Mouse (Mus musculus) stomach, embryonic 14.5 days (tissue): ENCODE data around the gene St3gal2. TPM values are rescaled to one million over a fixed set of nuclear protein-coding genes. Genes with fewer than 3 reads are reported as not detected.

Source experiments
- ATAC-seq: fragments of 200-750 bp; cut with Nextera tagmentation; 2 replicates; pipeline ENCODE4 v1.8.0; 2017; ENCODE audit warnings: low read depth, moderate TSS enrichment; ENCODE audit not compliant: insufficient number of reproducible peaks, insufficient read depth, low FRiP score
- H3K27ac ChIP-seq: fragments of 300-500 bp; sonication (generic); 2 replicates; pipeline ENCODE4 v1.5.1; 2014; ENCODE audit warnings: mild to moderate bottlenecking, low read length, moderate library complexity, mixed read lengths
- H3K27me3 ChIP-seq: fragments of 300-500 bp; sonication (generic); 2 replicates; pipeline ENCODE4 v1.6.1; 2014; ENCODE audit warnings: low read length, control low read depth, mixed read lengths; ENCODE audit not compliant: control insufficient read depth, insufficient read depth
- H3K36me3 ChIP-seq: fragments of 300-500 bp; sonication (generic); 2 replicates; pipeline ENCODE4 v1.6.1; 2014; ENCODE audit warnings: mild to moderate bottlenecking, control low read depth, low read length, moderate library complexity, mixed read lengths; ENCODE audit not compliant: control insufficient read depth, insufficient read depth
- H3K4me1 ChIP-seq: fragments of 300-500 bp; sonication (generic); 2 replicates; pipeline ENCODE4 v1.6.1; 2014; ENCODE audit warnings: low read length, control low read depth, mixed read lengths; ENCODE audit not compliant: control insufficient read depth, insufficient read depth
- H3K4me2 ChIP-seq: fragments of 300-500 bp; sonication (generic); replicated peaks from 2 replicates; pipeline ENCODE4 v1.6.1; 2014; ENCODE audit warnings: low read depth, low read length, control low read depth
- H3K4me3 ChIP-seq: fragments of 300-500 bp; sonication (generic); 2 replicates; pipeline ENCODE4 v1.5.1; 2014; ENCODE audit warnings: low read depth, low read length, control low read depth
- H3K9ac ChIP-seq: fragments of 300-500 bp; sonication (generic); replicated peaks from 2 replicates; pipeline ENCODE4 v1.6.1; 2014; ENCODE audit warnings: low read depth, mild to moderate bottlenecking, control low read depth, low read length, moderate library complexity, mixed read lengths
- H3K9me3 ChIP-seq: fragments of 300-500 bp; sonication (generic); 2 replicates; pipeline ENCODE4 v1.6.1; 2016; ENCODE audit warnings: low read depth, low read length, control low read depth; ENCODE audit not compliant: control insufficient read depth
- WGBS: fragments of 180-500 bp; shearing (Covaris S2); extraction: QIAGEN DNeasy Blood & Tissue Kit; methylation state at CpG from one replicate; pipeline ENCODE4 v1.1.7; 2014; 5-methylcytosine and 5-hydroxymethylcytosine counted together
- polyA plus RNA-seq: library from polyadenylated mRNA; unstranded; fragments of >200 nt; fragmentation: Nextera tagmentation; extraction: Ambion mirVana; gene quantifications from 2 replicates; pipeline ENCODE4 v1.2.1, GENCODE M21; 2014

St3gal2 gene
- 11.0 and 11.6 TPM in 2 replicates for polyA plus RNA-seq

GRCm38 (mm10) chr8:110919341-110920031, at the start of gene St3gal2:
TSS of gene St3gal2 (plus strand) at chr8:110919922.
- peak within 1 kb of the TSS; percentile 82 for H3K27ac ChIP-seq
- WGBS: 0% methylated on average over 35 of the region's 36 CpGs

DNA sequence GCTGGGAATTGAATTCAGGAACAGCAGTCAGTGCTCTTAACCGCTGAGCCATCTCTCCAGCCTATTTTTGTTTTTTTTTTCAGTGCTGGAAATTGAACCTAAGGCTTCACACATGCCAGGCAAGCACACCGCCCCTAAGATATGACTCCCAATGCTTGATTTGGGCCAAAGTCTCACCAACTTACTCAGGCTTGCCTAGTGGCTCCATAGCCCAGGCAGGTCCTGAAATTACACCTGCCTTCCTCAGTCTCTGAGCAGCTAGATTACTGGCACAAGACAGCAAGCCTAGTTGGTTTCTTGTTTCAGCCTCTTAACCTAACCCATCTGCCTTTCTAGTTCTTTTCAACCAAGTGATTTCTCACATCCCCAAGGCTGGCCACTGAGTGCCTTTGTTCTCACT, 49.2 kb upstream of the St3gal2 start:
- WGBS: 97% methylated on average over 2 of the region's 2 CpGs
- Histone ChIP-seq H3K36me3 (peaks cover 68% of the 10 kb centered on the region), H3K9ac (no peak overlapping the region), H3K9me3 (no peaks in the 10 kb centered on the region), H3K27me3 (no peaks in the 10 kb centered on the region), H3K4me2 (no peak overlapping the region), H3K4me3 (no peak overlapping the region), H3K4me1 (no peaks in the 10 kb centered on the region), H3K27ac (no peak overlapping the region)
- no peak for ATAC-seq

More at GRCm38 (mm10) chr8:110919341-110920031, at the start of gene St3gal2:
- peak; percentile 98 for ATAC-seq
- no peaks in the 10 kb centered on the region for H3K36me3 ChIP-seq
- H3K4me1 ChIP-seq: peaks cover 3% of the 10 kb centered on the region; the same call in 1 of the 2 replicates
- H3K9ac ChIP-seq: peak within 1 kb of the TSS; percentile 90
- H3K4me3 ChIP-seq: peak within 1 kb of the TSS; percentile 74
- H3K27me3 ChIP-seq: no peaks in the 10 kb centered on the region
- H3K4me2 ChIP-seq: peak within 1 kb of the TSS; percentile 82
- no peaks in the 10 kb centered on the region for H3K9me3 ChIP-seq

GRCm38 (mm10) chr8:110877862-110878261, 41.9 kb upstream of the St3gal2 start:
- Histone ChIP-seq H3K4me1 (no peaks in the 10 kb centered on the region), H3K4me2 (no peak overlapping the region), H3K4me3 (no peak overlapping the region), H3K36me3 (peaks cover 61% of the 10 kb centered on the region), H3K9me3 (no peaks in the 10 kb centered on the region), H3K9ac (no peak overlapping the region), H3K27ac (no peak overlapping the region), H3K27me3 (no peaks in the 10 kb centered on the region)
- 90% methylated on average over 4 of the region's 4 CpGs for WGBS
- ATAC-seq: no peak

DNA sequence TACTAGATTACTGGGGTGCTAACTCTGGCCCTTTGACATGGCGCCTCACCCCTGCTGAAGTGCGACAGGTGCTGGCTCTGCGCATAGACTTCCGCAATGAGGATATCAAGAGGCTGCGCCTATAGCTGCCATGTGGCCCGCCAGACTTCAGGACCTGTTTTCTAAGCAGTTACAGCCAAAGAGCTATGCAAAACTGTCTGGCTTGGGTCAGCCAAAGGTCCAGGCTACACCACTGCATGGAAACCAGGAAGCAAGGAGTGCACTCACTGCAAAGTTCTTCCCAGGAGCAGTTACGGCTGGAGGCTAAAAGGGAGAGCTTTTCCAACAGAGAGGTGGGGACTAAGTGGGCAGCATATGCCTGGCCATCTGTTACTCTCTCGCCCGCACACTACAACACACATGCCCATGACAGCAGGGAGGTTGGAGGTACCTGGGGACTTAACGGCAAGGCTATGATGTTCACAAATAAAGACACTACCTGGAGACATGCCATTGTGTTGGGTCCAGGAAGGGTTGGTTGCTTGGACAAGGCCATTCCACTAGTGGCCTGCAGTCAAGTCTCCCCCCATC, 37.9 kb upstream of the St3gal2 start:
- Histone ChIP-seq H3K27ac (no peak overlapping the region), H3K4me2 (no peak overlapping the region), H3K36me3 (peaks cover 46% of the 10 kb centered on the region), H3K9me3 (no peaks in the 10 kb centered on the region), H3K9ac (no peak overlapping the region), H3K27me3 (no peaks in the 10 kb centered on the region), H3K4me1 (no peaks in the 10 kb centered on the region), H3K4me3 (no peak overlapping the region)
- 95% methylated on average over 10 of the region's 10 CpGs for WGBS
- ATAC-seq: no peak

DNA sequence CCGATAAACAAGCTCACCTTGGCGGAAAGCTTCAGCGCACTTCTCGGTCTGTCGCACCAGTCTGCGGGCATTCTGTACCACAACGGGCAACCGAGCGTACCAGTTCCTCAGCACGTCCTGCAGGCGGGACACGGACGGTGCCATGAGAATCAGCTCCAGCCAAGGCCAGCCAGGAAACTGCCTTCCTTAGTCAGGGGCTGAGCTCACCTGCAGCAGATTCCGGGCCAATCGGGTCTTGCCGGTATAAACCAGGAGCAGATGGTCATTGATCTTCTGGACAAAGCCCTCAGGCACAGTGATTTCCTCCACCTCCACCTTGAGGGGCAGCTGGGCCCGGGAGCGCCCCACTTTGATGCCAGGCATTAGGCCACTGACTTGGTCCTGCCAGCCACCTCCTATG, 35.9 kb upstream of the St3gal2 start:
- ATAC-seq: no peak
- WGBS: 94% methylated on average over 18 of the region's 18 CpGs
- no peak overlapping the region for H3K4me3 ChIP-seq
- H3K27me3 ChIP-seq: no peaks in the 10 kb centered on the region
- H3K9me3 ChIP-seq: no peaks in the 10 kb centered on the region
- no peak overlapping the region for H3K4me2 ChIP-seq
- no peak overlapping the region for H3K27ac ChIP-seq
- H3K9ac ChIP-seq: no peak overlapping the region
- H3K4me1 ChIP-seq: no peaks in the 10 kb centered on the region
- H3K36me3 ChIP-seq: peaks cover 45% of the 10 kb centered on the region

DNA sequence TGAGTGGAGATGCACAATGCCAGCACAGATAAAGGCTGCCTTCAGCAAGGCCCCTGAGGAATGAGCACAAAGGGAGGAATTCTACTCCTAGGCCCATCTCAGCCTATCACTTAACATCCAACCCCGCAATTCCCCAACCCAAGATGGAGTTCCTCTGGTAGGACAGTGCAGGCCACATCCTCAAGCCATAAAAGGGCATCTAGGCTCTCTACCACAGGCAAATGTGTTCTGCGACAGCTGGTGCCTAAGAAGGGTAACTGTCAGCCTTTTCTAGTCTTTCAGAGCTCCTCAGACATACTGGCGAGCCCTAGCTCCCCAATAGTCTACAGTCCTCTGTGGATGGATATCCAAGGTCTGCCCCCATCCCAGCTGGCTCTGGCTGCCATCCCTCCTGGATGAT, 33.1 kb upstream of the St3gal2 start:
- WGBS: 86% methylated on average over 3 of the region's 3 CpGs
- Histone ChIP-seq H3K4me2 (no peak overlapping the region), H3K4me3 (no peak overlapping the region), H3K9ac (no peak overlapping the region), H3K4me1 (no peaks in the 10 kb centered on the region), H3K9me3 (no peaks in the 10 kb centered on the region), H3K27ac (no peak overlapping the region), H3K36me3 (peaks cover 22% of the 10 kb centered on the region), H3K27me3 (no peaks in the 10 kb centered on the region)
- ATAC-seq: no peak

DNA sequence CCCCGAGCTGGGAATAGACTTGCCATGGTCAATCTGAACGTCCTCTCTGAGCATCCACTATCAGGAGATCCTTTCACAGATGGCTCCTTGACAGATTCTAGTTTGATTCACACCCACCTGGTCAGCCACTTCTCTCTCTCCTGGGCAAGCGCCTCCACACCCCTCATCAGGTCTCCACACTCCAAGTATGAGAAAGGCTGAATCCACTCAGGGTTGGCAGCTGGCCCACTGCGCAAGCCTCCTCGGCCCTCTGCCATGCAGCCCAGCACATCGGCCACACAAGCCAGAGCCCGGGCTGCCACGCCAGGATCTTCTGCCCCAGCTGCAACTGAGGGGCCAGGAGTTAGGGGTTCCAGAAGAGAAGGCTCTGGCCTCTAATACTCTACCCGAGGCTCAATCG, 32.2 kb upstream of the St3gal2 start:
- H3K4me1 ChIP-seq: no peaks in the 10 kb centered on the region
- WGBS: 97% methylated on average over 10 of the region's 10 CpGs
- no peak overlapping the region for H3K27ac ChIP-seq
- no peak overlapping the region for H3K4me3 ChIP-seq
- no peaks in the 10 kb centered on the region for H3K9me3 ChIP-seq
- H3K36me3 ChIP-seq: peaks cover 13% of the 10 kb centered on the region; the same call in 1 of the 2 replicates
- no peak overlapping the region for H3K4me2 ChIP-seq
- no peak for ATAC-seq
- no peak overlapping the region for H3K9ac ChIP-seq
- H3K27me3 ChIP-seq: no peaks in the 10 kb centered on the region

GRCm38 (mm10) chr8:110888441-110888840, 31.3 kb upstream of the St3gal2 start:
- Histone ChIP-seq H3K9ac (no peak overlapping the region), H3K36me3 (peaks cover 11% of the 10 kb centered on the region; the same call in 1 of the 2 replicates), H3K27me3 (no peaks in the 10 kb centered on the region), H3K27ac (no peak overlapping the region), H3K4me3 (no peak overlapping the region), H3K4me1 (no peaks in the 10 kb centered on the region), H3K4me2 (no peak overlapping the region), H3K9me3 (no peaks in the 10 kb centered on the region)
- no peak for ATAC-seq
- WGBS: 91% methylated on average over 8 of the region's 8 CpGs
